Mouse (Mus musculus): ENCODE results near the gene Otop2.

DNA sequence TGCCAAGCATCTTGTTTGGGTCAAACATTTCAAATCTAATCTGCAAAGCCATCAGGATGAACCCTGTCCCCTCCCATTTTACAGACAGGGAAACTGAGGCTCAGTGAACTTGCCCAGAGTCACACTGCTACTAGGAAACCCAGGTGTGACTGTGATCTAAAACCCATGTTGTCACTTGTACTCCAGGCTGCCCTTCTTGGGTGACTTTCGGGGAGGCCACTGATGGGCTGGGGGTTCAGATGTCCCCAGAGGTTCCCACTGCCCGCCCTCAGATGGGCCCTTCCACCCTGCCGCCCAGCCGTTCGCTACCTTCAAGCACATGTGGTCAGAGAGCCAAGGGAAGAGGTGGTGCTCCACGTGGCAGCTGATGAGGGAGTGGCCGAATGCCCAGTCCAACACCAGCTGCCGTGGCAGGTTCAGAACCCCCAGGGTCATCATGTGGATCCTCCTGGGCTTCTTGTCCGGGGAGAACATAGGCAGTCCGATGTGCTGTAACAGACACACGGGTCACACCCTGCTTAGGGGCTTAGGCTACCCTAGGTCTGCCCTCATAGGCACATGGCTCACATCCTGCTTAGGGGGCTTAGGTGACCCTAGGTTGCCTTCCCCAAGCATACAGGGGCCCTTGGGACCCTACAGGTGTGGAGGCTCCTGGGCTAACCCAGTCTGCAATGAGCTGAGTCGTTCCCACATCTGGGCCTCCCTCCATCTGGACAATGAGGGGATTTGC is 22.9 kb upstream of the Otop2 start:
- no peak for TF ChIP-seq CTCF (IDR thresholded peaks at IDR 0.05; ENCODE audit: borderline replicate concordance, insufficient read depth, low read length)
- no peak for TF ChIP-seq POLR2A (IDR thresholded peaks at IDR 0.05; ENCODE audit: low read depth, low read length)
